Mouse (Mus musculus): ENCODE results near the gene A930033H14Rik.

A930033H14Rik gene

GRCm38 (mm10) chr10:69212542-69213440 is at the start of gene A930033H14Rik:
Gene A930033H14Rik, minus strand, starts transcription at chr10:69213098.
- in situ Hi-C loops (cut with MboI, MseI): loop anchor here in 1 of 2 experiments (10.0 to 25.0 kb wide), 2 partner anchors 1025 to 1318 kb away; no protein-coding TSS in a partner anchor

- in situ Hi-C loops (cut with MboI, MseI): no loop called here
Measured at GRCm38 (mm10) chr10:69259929-69260328, 47.0 kb upstream of the A930033H14Rik start.

- in situ Hi-C loops (cut with MboI, MseI): no loop called here
Measured at GRCm38 (mm10) chr10:69259161-69259560, 46.3 kb upstream of the A930033H14Rik start.

GRCm38 (mm10) chr10:69258588-69258987 is 45.7 kb upstream of the A930033H14Rik start:
- in situ Hi-C loops (cut with MboI, MseI): no loop called here

DNA sequence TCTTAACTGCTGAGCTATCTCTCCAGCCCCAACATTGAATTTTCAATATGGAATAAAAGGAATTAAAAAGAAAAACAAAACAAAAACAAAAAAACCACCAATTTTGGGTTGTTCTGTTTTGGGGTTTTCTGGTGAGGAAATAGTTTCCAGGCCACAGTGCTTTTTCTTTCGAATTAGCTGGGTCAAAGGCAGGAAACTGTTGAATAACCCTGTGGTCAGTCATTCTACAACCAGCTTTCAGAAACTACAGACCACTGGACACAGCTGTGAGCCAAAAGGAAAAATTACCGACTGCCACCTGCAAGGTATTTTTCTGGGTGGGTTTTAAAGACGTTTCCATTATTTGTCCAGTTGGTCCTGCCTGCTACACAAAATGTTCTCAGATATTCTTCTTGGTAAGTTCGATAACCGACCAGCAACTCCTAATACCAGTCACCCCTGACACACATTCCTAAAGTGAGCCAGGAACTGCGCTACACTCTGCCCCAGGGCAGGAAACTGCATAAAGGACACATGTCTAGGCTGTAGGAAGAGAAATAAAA is 44.8 kb upstream of the A930033H14Rik start:
- in situ Hi-C loops (cut with MboI, MseI): no loop called here

DNA sequence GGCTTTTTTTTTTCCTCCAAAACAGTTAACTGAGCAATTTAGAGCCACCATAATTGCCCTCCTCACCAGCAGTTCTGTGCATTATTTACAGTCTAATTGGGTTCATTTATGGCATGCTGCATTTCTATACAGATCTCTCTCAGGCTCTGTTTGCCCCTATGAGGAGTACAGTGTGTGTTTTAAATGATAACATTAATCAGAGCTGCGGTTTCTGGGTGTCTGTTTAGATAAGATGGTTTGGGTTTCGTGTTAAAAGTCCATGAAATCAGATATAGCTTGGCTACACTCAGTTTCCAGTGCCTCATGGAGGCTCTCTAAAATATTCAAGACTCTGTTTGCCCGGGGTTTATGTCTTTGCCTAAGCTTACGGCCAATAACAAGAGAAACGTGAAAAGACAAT is 42.7 kb upstream of the A930033H14Rik start:
- in situ Hi-C loops (cut with MboI, MseI): no loop called here

- in situ Hi-C loops (cut with MboI, MseI): no loop called here
Measured at GRCm38 (mm10) chr10:69254390-69254847, 41.5 kb upstream of the A930033H14Rik start.

DNA sequence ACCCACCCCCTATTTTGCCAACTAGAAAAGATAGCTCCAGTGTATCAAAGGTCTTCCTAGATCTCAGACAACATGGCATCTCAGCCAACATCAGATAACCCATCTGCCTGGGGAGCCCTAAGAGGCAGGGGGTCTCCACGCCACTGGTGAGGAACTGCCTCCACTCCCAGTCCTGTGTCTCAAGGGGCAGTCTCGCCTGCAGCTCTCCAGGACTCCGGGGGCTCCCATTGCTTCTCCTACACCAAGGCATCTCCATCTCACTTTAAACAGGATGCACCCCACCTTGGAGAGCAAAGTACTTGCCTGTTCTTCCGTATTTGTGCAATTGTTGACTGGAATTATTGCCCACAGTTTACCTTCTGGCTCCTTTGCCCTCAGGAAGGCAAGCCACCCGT is 40.8 kb upstream of the A930033H14Rik start:
- in situ Hi-C loops (cut with MboI, MseI): no loop called here

- in situ Hi-C loops (cut with MboI, MseI): no loop called here
Measured at GRCm38 (mm10) chr10:69253075-69253685, 40.3 kb upstream of the A930033H14Rik start.

GRCm38 (mm10) chr10:69252112-69253074 is 39.5 kb upstream of the A930033H14Rik start:
- in situ Hi-C loops (cut with MboI, MseI): no loop called here

DNA sequence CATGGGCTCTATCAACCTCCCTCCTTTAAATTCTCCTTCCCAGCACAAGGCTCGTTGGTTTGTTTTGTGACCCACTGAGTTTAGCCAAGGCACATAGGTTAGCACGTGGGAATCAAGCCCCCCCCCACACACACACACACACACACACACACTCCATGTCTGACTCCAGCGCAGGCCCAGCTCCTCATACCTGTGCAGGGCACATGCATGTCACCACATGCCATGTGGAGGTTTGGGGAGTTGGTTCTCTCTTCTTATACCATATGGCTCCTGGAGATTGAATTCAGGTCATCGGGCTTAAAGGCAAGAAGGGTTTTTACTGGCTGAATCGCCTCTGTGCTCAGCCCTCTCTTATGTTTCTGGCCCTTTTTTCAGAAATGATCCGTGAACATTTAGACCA is 38.4 kb upstream of the A930033H14Rik start:
- in situ Hi-C loops (cut with MboI, MseI): no loop called here

GRCm38 (mm10) chr10:69248261-69249160 is 35.6 kb upstream of the A930033H14Rik start:
- in situ Hi-C loops (cut with MboI, MseI): no loop called here

DNA sequence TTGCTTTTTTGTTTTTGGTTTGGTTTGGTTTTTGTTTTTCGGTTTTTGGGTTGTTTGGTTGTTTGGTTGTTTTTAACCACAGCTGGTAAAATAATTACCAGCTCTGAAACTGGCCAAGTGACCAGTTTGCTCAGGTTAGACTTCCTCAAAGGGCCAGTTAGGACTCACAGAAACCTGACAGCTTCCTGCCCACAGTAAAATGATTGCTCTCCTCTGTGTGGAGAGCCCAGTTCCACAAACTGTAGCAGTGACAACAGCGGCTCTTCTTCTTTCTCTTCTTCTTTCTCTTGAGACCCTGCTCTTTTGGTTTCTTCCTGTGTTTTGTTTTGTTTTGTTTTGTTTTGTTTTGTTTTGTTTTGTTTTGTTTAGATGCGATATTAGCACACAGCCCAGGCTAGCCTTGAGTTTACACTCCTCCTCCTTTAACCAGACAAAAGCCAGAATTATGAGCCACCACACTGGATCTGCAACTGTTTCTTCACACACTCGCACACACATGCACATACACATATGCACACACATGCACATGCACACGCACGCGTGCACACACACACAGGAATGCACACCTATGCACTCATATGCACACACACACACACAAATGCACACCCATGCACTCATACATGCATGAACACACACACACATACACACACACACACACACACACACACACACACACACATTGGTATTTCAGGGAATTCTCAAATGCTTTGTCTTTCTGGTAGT is 34.6 kb upstream of the A930033H14Rik start:
- in situ Hi-C loops (cut with MboI, MseI): no loop called here

DNA sequence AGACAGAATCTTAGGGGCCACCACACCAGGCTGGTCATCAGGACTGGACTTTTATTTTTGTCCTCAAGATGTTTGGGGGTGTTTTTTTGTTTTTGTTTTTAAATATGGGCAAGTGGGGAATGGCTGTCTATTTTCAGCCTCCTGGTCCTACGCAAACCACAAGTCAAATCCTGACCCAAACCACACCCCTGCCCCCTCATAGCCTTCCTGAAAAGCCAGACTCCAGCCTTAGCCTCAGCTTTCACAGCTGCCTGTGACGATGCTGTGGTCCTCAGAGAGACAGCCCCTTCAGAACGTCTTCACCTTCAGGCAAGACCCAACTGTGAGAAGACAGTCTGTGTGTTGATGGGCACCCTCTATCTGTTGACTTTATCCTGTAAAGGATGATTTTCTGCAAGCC is 33.9 kb upstream of the A930033H14Rik start:
- in situ Hi-C loops (cut with MboI, MseI): no loop called here

DNA sequence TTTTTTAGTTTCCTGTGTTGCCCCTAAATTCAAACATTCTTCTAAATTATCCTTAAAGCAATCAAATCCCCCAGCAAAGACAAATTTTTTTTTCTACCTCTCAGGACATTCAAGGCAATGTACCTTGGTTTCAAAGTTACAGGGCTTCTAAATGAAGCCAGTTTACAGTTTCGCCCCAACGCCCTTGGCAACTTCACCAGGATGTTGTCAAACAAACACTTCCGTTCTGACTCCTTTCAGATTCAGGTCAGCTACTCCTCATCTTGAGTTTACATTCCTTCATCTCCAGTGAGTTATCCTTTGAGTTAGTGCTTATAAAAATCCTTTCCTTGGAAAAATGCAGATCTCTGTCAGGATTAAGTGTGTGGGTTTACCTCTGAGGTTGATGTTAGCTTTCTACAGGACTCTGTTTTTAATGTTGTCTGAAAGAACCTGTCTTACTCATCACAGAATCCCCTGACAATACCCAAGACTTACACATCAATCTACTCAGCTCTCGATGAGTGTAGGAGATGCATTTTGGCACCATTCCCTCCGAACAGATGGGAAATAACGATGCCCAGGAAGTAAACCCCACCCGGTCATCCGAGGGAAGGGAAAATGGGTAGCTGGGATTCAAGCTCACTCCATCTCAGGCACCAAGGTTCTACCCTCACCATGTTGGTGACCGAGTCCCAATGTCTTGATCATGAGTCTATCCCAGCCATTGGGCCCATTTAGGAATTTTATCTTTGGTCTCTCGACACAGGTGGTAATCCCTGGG is 33.2 kb upstream of the A930033H14Rik start:
- in situ Hi-C loops (cut with MboI, MseI): no loop called here

GRCm38 (mm10) chr10:69245151-69245550 is 32.3 kb upstream of the A930033H14Rik start:
- in situ Hi-C loops (cut with MboI, MseI): no loop called here

GRCm38 (mm10) chr10:69240530-69240929 is 27.6 kb upstream of the A930033H14Rik start:
- in situ Hi-C loops (cut with MboI, MseI): no loop called here

- in situ Hi-C loops (cut with MboI, MseI): no loop called here
Measured at GRCm38 (mm10) chr10:69238311-69238710, 25.4 kb upstream of the A930033H14Rik start.

GRCm38 (mm10) chr10:69237781-69238180 is 24.9 kb upstream of the A930033H14Rik start:
- in situ Hi-C loops (cut with MboI, MseI): no loop called here

All from T-helper 17 cell (primary cell).